Mouse (Mus musculus): ENCODE data around the gene Vps37c.

Gene Vps37c

DNA sequence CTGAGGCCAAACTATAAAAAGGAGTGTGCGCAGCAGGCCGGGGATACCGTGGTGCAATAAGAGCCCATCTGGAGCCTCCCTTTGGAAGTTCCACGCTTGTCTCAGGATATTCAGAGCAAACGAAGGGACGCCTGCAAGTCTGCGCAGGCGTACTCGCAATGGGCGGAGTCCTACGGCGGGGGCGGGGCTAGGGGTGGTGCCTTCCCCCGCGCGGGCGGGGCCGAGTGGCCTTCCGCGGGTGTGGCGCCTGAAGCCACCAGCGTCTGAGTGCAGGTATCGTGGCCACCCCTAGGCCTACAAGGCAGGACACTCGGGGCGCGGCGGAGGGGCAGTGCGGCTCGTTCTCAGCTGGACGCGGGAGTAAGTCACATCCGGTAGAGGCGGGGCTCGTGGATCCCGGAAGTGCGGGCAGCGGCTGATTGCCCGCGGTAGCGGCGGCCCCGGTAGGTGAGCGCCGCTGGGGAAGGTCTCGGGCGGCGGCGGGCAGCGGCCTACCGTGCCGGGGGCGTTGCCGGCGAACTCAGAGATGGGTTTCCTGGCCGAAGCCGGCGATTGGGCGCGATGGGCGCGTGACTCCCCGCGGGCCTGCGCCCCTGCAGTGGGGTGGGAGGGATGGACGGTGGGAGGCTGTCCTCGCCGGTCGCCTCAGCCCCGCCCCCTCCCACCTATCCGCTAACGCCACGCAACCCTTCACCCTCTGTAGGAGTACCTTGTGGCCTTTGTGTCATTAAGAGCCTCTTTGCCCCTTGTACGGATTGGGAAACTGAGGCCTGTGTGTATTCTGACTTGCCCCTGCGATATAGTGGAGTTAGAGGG is at the start of gene Vps37c:
Gene Vps37c (plus strand): TSS at position 199 of the 816 bp plus-strand sequence.
- peak; percentile 95 for DNase-seq (ENCODE audit: low spot score in 2 of 2)

DNA sequence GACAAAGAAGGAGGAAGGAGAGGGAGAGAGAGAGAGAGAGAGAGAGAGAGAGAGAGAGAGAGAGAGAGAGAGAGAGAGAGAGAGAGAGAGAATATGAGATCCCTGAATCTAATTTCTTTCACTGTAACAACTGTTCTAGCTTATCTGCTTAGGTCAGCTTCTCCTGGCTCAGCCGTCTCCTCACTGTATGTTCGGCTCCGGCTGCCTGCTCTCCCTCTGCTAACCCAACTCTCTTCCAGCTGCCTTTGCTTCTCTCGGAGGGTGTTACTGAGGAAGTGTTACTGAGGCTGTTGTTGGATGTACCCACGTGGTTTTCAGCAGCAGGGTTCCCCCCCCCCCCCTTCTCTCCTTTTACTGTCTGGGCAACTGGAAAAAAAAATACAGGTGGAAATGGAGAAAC is 48.5 kb upstream of the Vps37c start:
- DNase-seq (ENCODE audit: low spot score in 2 of 2), result no peak

- no peak for DNase-seq (ENCODE audit: low spot score in 2 of 2)
These were observed 47.8 kb upstream of the Vps37c start for GRCm38 (mm10) chr19:10640589-10641378.

GRCm38 (mm10) chr19:10645616-10646015 is 42.9 kb upstream of the Vps37c start:
- no peak for DNase-seq (ENCODE audit: low spot score in 2 of 2)

DNA sequence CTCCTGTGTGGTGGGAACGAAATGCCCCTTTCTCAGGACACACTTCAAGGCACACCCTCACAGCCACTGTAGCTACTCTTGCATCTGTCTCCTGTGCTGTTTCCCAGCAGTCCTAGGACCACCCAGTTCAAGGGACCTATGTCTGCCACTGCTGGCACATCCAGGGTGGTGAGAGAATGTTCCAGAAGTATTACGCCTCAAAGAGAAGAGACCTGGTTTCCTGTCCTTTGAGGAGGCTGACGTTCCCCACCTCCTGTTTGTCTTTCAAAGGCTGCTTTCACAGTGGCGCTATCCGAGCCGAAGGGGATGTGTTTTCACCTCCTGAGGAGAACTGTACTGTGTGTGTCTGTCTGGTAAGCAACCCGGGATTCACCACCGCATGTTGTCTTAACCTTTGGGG is 40.4 kb upstream of the Vps37c start:
- DNase-seq (ENCODE audit: low spot score in 2 of 2), result no peak

GRCm38 (mm10) chr19:10656058-10656457 is 32.5 kb upstream of the Vps37c start:
- DNase-seq (ENCODE audit: low spot score in 2 of 2), result no peak

DNA sequence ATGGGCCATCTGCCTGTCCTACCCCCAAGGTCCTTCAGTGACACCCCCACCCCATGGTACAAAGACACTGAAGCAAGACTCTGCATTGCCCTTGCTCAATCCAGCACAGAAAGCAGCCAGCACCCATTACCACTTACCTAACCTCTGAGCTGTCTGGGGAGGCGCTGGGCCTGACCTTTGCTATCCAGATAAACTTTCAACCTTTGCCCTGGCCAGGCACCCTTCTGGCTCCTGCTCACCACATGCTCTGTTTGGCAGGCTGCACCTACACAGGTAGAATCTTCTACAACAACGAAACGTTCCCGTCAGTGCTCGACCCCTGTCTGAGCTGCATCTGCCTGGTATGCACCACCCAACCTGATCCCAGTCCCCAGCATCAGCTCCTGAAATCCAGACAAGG is 30.8 kb upstream of the Vps37c start:
- no peak for DNase-seq (ENCODE audit: low spot score in 2 of 2)

GRCm38 (mm10) chr19:10658406-10658805 is 30.1 kb upstream of the Vps37c start:
- no peak for DNase-seq (ENCODE audit: low spot score in 2 of 2)

DNA sequence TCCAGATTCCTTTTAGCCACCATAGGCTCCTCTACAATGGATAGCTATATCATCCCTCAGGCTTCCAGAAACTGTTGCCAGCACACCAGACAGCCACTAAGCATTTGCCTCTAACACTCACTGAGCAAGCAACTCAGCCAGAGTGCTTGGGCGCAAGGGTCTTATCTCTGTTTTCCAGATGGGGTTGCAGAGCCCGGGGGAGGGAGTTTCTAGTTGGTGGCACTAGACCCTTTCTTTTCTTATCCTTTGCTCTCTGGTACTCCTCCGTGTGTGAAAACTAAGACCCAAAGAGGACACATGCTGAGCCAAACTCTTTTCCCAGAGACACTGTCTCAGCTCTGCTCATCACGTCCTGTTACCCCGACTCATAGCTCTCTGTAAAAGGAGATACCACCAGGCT is 27.2 kb upstream of the Vps37c start:
- no peak for DNase-seq (ENCODE audit: low spot score in 2 of 2)

DNA sequence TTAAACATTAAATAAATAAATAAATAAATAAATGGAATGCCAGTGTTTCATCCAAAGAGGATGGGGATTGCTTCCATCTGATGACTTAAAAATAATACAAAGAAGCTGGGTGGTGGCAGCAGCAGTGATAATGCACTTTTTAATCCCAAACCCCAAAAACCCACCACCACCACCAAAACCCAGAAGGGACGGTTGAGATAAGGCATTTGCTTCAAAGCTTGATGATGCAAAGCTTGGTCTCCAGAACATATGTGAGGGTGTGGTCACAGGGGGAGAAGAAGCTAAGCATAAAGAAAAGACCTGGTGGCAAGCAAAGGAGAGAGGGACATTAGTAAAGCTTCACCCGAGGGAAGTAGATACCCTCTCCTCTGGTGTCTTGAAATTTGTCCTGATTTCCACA is 26.6 kb upstream of the Vps37c start:
- DNase-seq (ENCODE audit: low spot score in 2 of 2), result no peak

DNA sequence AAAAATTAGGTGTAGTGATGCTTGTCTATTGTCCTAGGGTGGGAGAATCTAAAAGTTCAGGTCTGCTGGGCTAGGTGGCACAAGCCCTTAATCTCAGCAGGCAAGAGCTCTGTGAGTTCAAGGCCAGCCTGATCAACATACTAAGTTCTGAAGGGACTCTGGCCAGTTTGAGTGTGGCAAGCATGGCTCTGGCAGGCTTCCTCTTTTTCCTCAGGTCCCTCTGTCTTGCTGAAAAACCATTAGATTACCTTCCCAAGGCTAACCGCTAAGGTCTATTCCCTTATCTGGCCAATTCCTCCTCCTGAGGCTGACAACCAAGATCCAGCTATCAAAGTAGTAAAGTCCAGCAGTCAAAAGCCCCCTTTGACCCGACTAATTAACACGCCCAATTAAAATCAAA is 25.9 kb upstream of the Vps37c start:
- no peak for DNase-seq (ENCODE audit: low spot score in 2 of 2)

DNA sequence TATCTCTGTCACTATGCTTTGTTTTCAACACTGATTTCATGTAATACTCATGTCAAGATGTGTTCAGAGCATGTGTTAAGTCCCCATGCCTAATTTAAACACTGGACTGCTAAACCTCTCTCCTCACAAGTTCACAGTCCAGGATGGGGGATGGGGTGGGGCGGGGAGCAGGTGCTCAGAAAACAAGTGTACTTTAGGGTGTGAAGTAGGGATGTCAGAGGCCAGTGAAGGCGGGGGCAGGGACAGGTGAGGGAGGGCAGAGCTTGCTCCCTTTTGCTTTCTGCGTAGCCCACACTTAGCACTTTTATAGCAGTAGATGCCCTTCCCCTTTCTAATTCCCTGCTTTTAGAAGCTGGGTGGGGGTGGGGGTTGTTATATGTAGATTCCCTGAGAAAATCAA is 23.4 kb upstream of the Vps37c start:
- no peak for DNase-seq (ENCODE audit: low spot score in 2 of 2)

DNA sequence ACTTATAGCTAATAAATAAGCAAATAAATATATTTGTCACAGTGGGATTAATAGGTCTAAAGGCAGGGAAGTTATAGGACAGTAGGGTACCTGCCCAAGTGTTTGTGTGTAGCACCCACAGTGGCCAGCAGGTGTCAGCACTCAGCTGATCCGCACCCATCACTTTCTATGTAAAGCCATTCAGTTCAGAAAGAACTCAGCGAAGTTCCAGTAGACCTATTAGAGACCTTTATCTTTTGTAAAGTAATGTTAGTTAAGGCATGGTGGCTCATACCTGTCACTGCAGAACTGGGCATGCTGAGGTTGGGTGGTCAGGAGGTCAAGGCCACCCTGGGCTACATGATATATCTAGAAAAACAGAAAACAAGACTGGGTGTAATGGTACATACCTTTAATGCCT is 23.0 kb upstream of the Vps37c start:
- peak; percentile 48 to 56 for DNase-seq (ENCODE audit: low spot score in 2 of 2)

DNA sequence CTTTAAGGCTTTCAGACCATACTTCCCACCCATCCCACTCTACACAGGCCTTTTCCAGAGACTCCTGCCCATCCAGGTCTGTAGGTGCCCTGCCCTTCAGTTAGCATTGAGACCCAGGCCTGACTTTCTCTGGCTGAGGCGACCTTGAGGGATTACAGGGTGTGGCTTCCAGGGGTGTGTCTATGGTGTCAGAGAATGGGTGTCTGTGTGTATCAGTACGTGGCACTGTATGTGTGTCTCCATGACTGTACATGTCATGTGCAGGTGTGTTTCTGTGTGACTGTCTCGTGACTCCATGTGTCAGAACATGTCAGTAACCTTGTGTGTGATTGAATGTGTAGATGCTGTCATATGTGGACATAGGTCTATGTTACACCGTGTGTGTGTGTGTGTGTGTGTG is 17.2 kb upstream of the Vps37c start:
- DNase-seq (ENCODE audit: low spot score in 2 of 2), result no peak

- DNase-seq (ENCODE audit: low spot score in 2 of 2), result no peak
These were observed 16.6 kb upstream of the Vps37c start for GRCm38 (mm10) chr19:10671854-10672417.

GRCm38 (mm10) chr19:10673275-10673674 is 15.3 kb upstream of the Vps37c start:
- DNase-seq (ENCODE audit: low spot score in 2 of 2), result no peak

- no peak for DNase-seq (ENCODE audit: low spot score in 2 of 2)
These were observed 11.9 kb upstream of the Vps37c start for GRCm38 (mm10) chr19:10676656-10677055.

- peak; percentile 71 to 74 for DNase-seq (ENCODE audit: low spot score in 2 of 2)
These were observed 10.4 kb upstream of the Vps37c start, which contains the start of gene Pga5 for GRCm38 (mm10) chr19:10677915-10678771. Pga5 (minus strand) TSS chr19:10678071.

DNA sequence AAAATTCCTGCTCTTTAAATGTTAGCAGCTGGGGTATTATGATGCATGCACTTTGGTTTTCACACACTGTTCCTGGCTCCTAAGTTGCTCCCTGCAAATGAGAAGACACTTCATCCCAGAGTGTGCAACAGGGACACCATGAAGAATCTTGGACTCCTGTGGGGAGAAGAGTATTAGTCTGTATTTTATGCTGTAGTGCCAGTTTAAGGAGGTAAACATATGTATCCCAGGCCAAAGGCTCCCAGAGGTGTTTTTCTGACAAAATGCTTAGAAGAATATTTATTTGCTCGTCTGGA is 9.8 kb upstream of the Vps37c start:
- DNase-seq (ENCODE audit: low spot score in 2 of 2), result no peak

- DNase-seq (ENCODE audit: low spot score in 2 of 2), result no peak
These were observed 7.0 kb upstream of the Vps37c start for GRCm38 (mm10) chr19:10681571-10681970.

DNA sequence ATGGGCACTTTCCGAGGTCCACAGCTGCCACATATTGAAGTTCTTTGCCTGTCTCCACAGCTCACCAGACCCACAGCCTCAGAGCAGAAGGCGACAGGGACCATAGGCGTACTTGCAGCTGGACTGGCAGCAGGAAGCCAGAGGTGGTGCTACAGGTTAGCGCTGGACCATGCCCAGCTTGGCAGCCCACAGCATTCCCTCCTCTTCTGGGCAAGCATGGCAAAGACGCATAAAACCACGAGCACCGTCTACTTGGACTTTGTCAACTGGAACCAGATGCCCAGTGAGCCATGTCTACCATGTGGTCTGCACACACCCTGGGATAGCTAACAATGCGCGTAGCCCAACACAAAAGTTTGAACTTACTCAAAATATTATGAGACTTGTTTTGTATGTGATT is 3.5 kb upstream of the Vps37c start:
- DNase-seq (ENCODE audit: low spot score in 2 of 2), result no peak

DNA sequence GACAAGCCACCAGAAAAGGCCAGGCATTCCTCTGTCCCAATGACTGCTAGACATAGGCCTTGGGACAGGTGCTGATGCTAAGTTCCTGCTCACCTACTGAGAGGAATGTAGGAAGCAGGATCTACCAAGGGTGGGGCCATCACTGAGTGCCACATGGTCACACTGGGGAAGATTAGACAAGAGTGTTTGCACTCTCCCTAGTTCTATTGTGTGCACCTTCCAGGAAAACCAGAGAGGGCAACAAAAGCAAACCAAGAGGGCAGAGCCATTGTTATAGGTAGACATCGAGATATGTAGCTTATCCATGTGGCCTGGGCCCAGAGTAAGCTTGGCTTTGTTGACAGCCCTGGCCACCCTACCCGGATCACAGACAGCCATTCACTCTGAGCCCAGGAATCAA is 2.8 kb upstream of the Vps37c start:
- no peak for DNase-seq (ENCODE audit: low spot score in 2 of 2)
